Mouse (Mus musculus) CH12.LX (cell line): ENCODE measurements around the gene Cc2d1a. TPM values are rescaled to one million over a fixed set of nuclear protein-coding genes. Genes with fewer than 3 reads are reported as not detected.

Source experiments
- DNase-seq: peaks from one replicate; pipeline ENCODE4 v3.0.0-alpha.2; 2013; ENCODE audit errors: extremely low read depth
- H3K27ac ChIP-seq: 2 replicates; pipeline ENCODE4 v1.5.1; 2012; ENCODE audit warnings: low read depth, mild to moderate bottlenecking, control low read depth, moderate library complexity; ENCODE audit not compliant: insufficient read depth
- H3K27me3 ChIP-seq: replicated peaks from 2 replicates; pipeline ENCODE3; 2012; ENCODE audit warnings: inconsistent platforms
- H3K36me3 ChIP-seq, 2 experiments: replicated peaks in 1 of 2; 2 replicates each; pipeline versions ENCODE3 to v1.6.1; 2012; ENCODE audit warnings: inconsistent platforms in 1 of 2, low read length in 1 of 2, mild to moderate bottlenecking in 1 of 2, mixed read lengths in 1 of 2, moderate library complexity in 1 of 2; ENCODE audit not compliant: control insufficient read depth in 1 of 2, insufficient read depth in 1 of 2
- H3K4me1 ChIP-seq, 2 experiments: 2 replicates each; pipeline ENCODE4 v1.6.1; 2012; ENCODE audit warnings: inconsistent platforms in 1 of 2, moderate library complexity in 1 of 2; ENCODE audit not compliant: insufficient read depth in 2 of 2, control insufficient read depth in 1 of 2
- H3K4me2 ChIP-seq: 2 replicates; pipeline ENCODE4 v1.6.1; 2012; ENCODE audit warnings: low read depth, mild to moderate bottlenecking, control low read depth; ENCODE audit not compliant: poor library complexity, insufficient read depth, severe bottlenecking
- H3K4me3 ChIP-seq, 3 experiments: fragments of 150-350 bp in 1 of 3; sonication (generic) in 1 of 3; replicated peaks in 1 of 3; 2 replicates each; pipeline versions ENCODE3 to v1.5.1; 2011 to 2012; ENCODE audit warnings: low read depth in 2 of 3, low read length in 2 of 3, mild to moderate bottlenecking in 2 of 3, moderate library complexity in 2 of 3, control low read depth in 1 of 3, improper control_type of control experiment in 1 of 3, inconsistent platforms in 1 of 3, mixed read lengths in 1 of 3; ENCODE audit not compliant: poor library complexity in 1 of 3
- H3K79me2 ChIP-seq: replicated peaks from 2 replicates; pipeline ENCODE4 v1.6.1; 2012; ENCODE audit warnings: mild to moderate bottlenecking, moderate library complexity; ENCODE audit not compliant: control insufficient read depth, poor library complexity, insufficient read depth, severe bottlenecking; ENCODE audit errors: extremely low read depth
- H3K9ac ChIP-seq: 2 replicates; pipeline ENCODE4 v1.6.1; 2012; ENCODE audit warnings: low read depth, mild to moderate bottlenecking, control low read depth, moderate library complexity; ENCODE audit not compliant: insufficient read depth
- H3K9me3 ChIP-seq: replicated peaks from 2 replicates; pipeline ENCODE3; 2012; ENCODE audit warnings: low read length, inconsistent platforms, mixed read lengths
- BHLHE40 ChIP-seq: IDR thresholded peaks from 2 replicates; pipeline ENCODE4 v1.6.1; 2011; ENCODE audit warnings: mild to moderate bottlenecking, low read depth, low read length, improper control_type of control experiment
- CTCF ChIP-seq, 2 experiments: IDR thresholded peaks in 1 of 2; conservative IDR thresholded peaks in 1 of 2; 2 replicates each; pipeline ENCODE4 v1.5.1; 2011 to 2012; ENCODE audit warnings: low read depth in 2 of 2, low read length in 2 of 2, improper control_type of control experiment in 1 of 2, inconsistent platforms in 1 of 2, mild to moderate bottlenecking in 1 of 2, moderate library complexity in 1 of 2
- ELF1 ChIP-seq: IDR thresholded peaks from 2 replicates; pipeline ENCODE4 v1.6.1; 2014; ENCODE audit warnings: low read depth, mild to moderate bottlenecking, inconsistent platforms, low read length, improper control_type of control experiment
- EP300 ChIP-seq: IDR thresholded peaks from 2 replicates; pipeline ENCODE4 v1.6.1; 2011; ENCODE audit warnings: low read length, improper control_type of control experiment
- ETS1 ChIP-seq: conservative IDR thresholded peaks from 2 replicates; pipeline ENCODE4 v1.6.1; 2012; ENCODE audit warnings: low read depth, mild to moderate bottlenecking, inconsistent platforms, low read length, improper control_type of control experiment, moderate library complexity
- GABPA ChIP-seq: IDR thresholded peaks from 2 replicates; pipeline ENCODE4 v1.6.1; 2012; ENCODE audit warnings: low read depth, low read length, improper control_type of control experiment, inconsistent platforms; ENCODE audit not compliant: insufficient replicate concordance
- IRF4 ChIP-seq: IDR thresholded peaks from 2 replicates; pipeline ENCODE4 v1.6.1; 2014; ENCODE audit warnings: low read depth, mild to moderate bottlenecking, inconsistent platforms, low read length, improper control_type of control experiment
- JUND ChIP-seq: conservative IDR thresholded peaks from 2 replicates; pipeline ENCODE4 v1.6.1; 2011; ENCODE audit warnings: low read depth, low read length, improper control_type of control experiment
- KAT2A ChIP-seq: IDR thresholded peaks from 2 replicates; pipeline ENCODE4 v1.6.1; 2012; ENCODE audit warnings: low read length, improper control_type of control experiment, inconsistent platforms; ENCODE audit not compliant: insufficient replicate concordance
- MEF2A ChIP-seq: IDR thresholded peaks from 2 replicates; pipeline ENCODE4 v1.6.1; 2014; ENCODE audit warnings: low read depth, mild to moderate bottlenecking, inconsistent platforms, low read length, improper control_type of control experiment, borderline replicate concordance
- MXI1 ChIP-seq: IDR thresholded peaks from 2 replicates; pipeline ENCODE4 v1.6.1; 2011; ENCODE audit warnings: mild to moderate bottlenecking, low read depth, low read length, improper control_type of control experiment
- MYC ChIP-seq: IDR thresholded peaks from 2 replicates; pipeline ENCODE4 v1.6.1; 2011; ENCODE audit warnings: low read depth, mild to moderate bottlenecking, improper control_type of control experiment, low read length
- NRF1 ChIP-seq: IDR thresholded peaks from 2 replicates; pipeline ENCODE4 v1.6.1; 2014; ENCODE audit warnings: low read depth, mild to moderate bottlenecking, inconsistent platforms, low read length, improper control_type of control experiment, moderate library complexity
- POLR2A ChIP-seq: IDR thresholded peaks from 2 replicates; pipeline ENCODE4 v1.6.1; 2011; ENCODE audit warnings: low read depth, mild to moderate bottlenecking, improper control_type of control experiment, low read length
- POLR2AphosphoS2 ChIP-seq: IDR thresholded peaks from 2 replicates; pipeline ENCODE4 v1.6.1; 2011; ENCODE audit warnings: low read depth, low read length, improper control_type of control experiment
- RAD21 ChIP-seq: IDR thresholded peaks from 2 replicates; pipeline ENCODE4 v1.6.1; 2011; ENCODE audit warnings: low read depth, mild to moderate bottlenecking, low read length, improper control_type of control experiment, moderate library complexity
- RCOR1 ChIP-seq: conservative IDR thresholded peaks from 2 replicates; pipeline ENCODE4 v1.6.1; 2012; ENCODE audit warnings: low read depth, mild to moderate bottlenecking, inconsistent platforms, low read length, improper control_type of control experiment
- SIN3A ChIP-seq: IDR thresholded peaks from 2 replicates; pipeline ENCODE4 v1.6.1; 2012; ENCODE audit warnings: low read length, improper control_type of control experiment, inconsistent platforms
- SMC3 ChIP-seq: IDR thresholded peaks from 2 replicates; pipeline ENCODE4 v1.6.1; 2011; ENCODE audit warnings: low read depth, low read length, improper control_type of control experiment
- TBP ChIP-seq: conservative IDR thresholded peaks from 2 replicates; pipeline ENCODE4 v1.6.1; 2011; ENCODE audit warnings: low read depth, low read length, improper control_type of control experiment
- TCF12 ChIP-seq: IDR thresholded peaks from 2 replicates; pipeline ENCODE4 v1.6.1; 2014; ENCODE audit warnings: low read depth, mild to moderate bottlenecking, inconsistent platforms, low read length, improper control_type of control experiment
- USF1 ChIP-seq: IDR thresholded peaks from 2 replicates; pipeline ENCODE4 v1.6.1; 2014; ENCODE audit warnings: low read depth, mild to moderate bottlenecking, inconsistent platforms, low read length, improper control_type of control experiment
- ZC3H11A ChIP-seq: IDR thresholded peaks from 2 replicates; pipeline ENCODE4 v1.6.1; 2012; ENCODE audit warnings: low read depth, mild to moderate bottlenecking, inconsistent platforms, low read length, improper control_type of control experiment
- ZMIZ1 ChIP-seq: IDR thresholded peaks from 2 replicates; pipeline ENCODE4 v1.6.1; 2012; ENCODE audit warnings: low read depth, mild to moderate bottlenecking, inconsistent platforms, low read length, improper control_type of control experiment
- dilution Hi-C: fragments of 300-500 bp; cut with MboI; formaldehyde crosslinking; loops from 2 replicates; pipeline ENCODE4 v1.14.3; 2020; ENCODE audit warnings: low sequenced_read_pairs; ENCODE audit not compliant: extremely low pct_unique_long_range_greater_than_20kb, extremely low pct_ligation_motif_present
- in situ Hi-C: fragments of 300-500 bp; cut with MboI; formaldehyde crosslinking; loops from 3 replicates; pipeline ENCODE4 v1.14.3; 2019; ENCODE audit warnings: low sequenced_read_pairs, low pct_ligation_motif_present, low pct_unique_long_range_greater_than_20kb, mixed read lengths
- polyA plus RNA-seq: library from polyadenylated mRNA; unstranded; fragments of >175 nt; gene quantifications from 2 replicates; pipeline ENCODE4 v1.2.1, GENCODE M21; 2012; ENCODE audit warnings: low read depth; ENCODE audit not compliant: insufficient read length
- total RNA-seq, 2 experiments: library from RNA; depleted of rRNA; stranded (reverse); fragments of 300-350 nt in 1 of 2; fragments of >200 nt in 1 of 2; gene quantifications; 2 replicates each; pipeline ENCODE4 v1.2.3; 2012 to 2014

Cc2d1a gene
- total and polyA plus RNA-seq, 3 experiments = 2.8 to 11.4 (median 7.8) TPM

- TF ChIP-seq TCF12 (no peak), KAT2A (no peak), MXI1 (no peak; the same call in 1 of the 2 replicates), USF1 (no peak), ZMIZ1 (no peak), NRF1 (no peak), RCOR1 (no peak), ELF1 (peak; percentile 43; the same call in 1 of the 2 replicates), MYC (0 out of 2 replicates have a peak, but pooled peaks have one; percentile 7), POLR2A (no peak), GABPA (no peak), MEF2A (no peak), JUND (no peak)
Measured at GRCm38 (mm10) chr8:84187065-84187755, 39.5 kb upstream of the Cc2d1a start (continued).

GRCm38 (mm10) chr8:84186547-84186946 lies 38.8 kb upstream of the Cc2d1a start:
- peaks cover 0 to 13% of the 10 kb centered on the region in 2 experiments; a peak in 2 of 4 replicates for H3K4me1 ChIP-seq
- peak; percentile 56; the same call in 1 of the 2 replicates for TF ChIP-seq ELF1
- TF ChIP-seq RAD21 = peak; percentile 95
- no peak for TF ChIP-seq RCOR1
- peak; percentile 49; the same call in 1 of the 2 replicates for TF ChIP-seq IRF4
- peak; percentile 49; the same call in 1 of the 2 replicates for TF ChIP-seq POLR2A
- TF ChIP-seq BHLHE40 = no peak
- peak; percentile 27; the same call in 1 of the 2 replicates for TF ChIP-seq SIN3A
- peak; percentile 63 for TF ChIP-seq ZC3H11A
- TF ChIP-seq KAT2A = no peak
- TF ChIP-seq USF1 = no peak
- TF ChIP-seq ETS1 = no peak
- TF ChIP-seq SMC3 = peak; percentile 84
- 0 out of 2 replicates have a peak, but pooled peaks have one; percentile 33 for TF ChIP-seq TCF12
- TF ChIP-seq TBP = 0 out of 2 replicates have a peak, but pooled peaks have one; percentile 43
- peak; percentile 81 to 95 for TF ChIP-seq CTCF (conservative IDR thresholded peaks at IDR 0.05 in 1 of 2, IDR thresholded peaks at IDR 0.05 in 1 of 2; ENCODE audit: low read depth in 2 of 2, low read length in 2 of 2)
- no peak for TF ChIP-seq POLR2AphosphoS2
- TF ChIP-seq EP300 = 0 out of 2 replicates have a peak, but pooled peaks have one; percentile 4
- TF ChIP-seq JUND = no peak
- peak overlapping the region; percentile 37 to 52 (median 46) for H3K4me3 ChIP-seq
- peaks cover 4% of the 10 kb centered on the region for H3K9me3 ChIP-seq
- H3K4me2 ChIP-seq = peak overlapping the region; percentile 44
- H3K79me2 ChIP-seq = no peaks in the 10 kb centered on the region
- no peaks in the 10 kb centered on the region for H3K27me3 ChIP-seq
- H3K9ac ChIP-seq = peak overlapping the region; percentile 15; the same call in 1 of the 2 replicates
- dilution Hi-C loops (no loop called here), in situ Hi-C loops (loop anchor here (10.0 kb wide), 1 partner anchor 88 kb away; the partner anchor contains the start of gene Ccdc130)
- peak; percentile 87 for DNase-seq
- no peaks in the 10 kb centered on the region for H3K36me3 ChIP-seq
- H3K27ac ChIP-seq = no peak overlapping the region
